Mouse (Mus musculus) left cerebral cortex, adult 18-20 months (tissue): Measurements from ENCODE around the gene Pik3c2g. TPM values are rescaled to one million over a fixed set of nuclear protein-coding genes. Genes with fewer than 3 reads are reported as not detected.

ENCODE experiments used
- DNase-seq, 2 experiments: peaks; one replicate each; pipeline ENCODE4 v3.0.0; 2021 to 2022; ENCODE audit warnings: low spot score in 2 of 2, mixed read lengths in 1 of 2
- total RNA-seq, 2 experiments: library from RNA; stranded (reverse); gene quantifications; 2 replicates each; pipeline ENCODE4 v1.2.3; 2021

The Pik3c2g gene
- total RNA-seq, 2 experiments from 2014 or later = 0.16 TPM; not detected in 1

DNA sequence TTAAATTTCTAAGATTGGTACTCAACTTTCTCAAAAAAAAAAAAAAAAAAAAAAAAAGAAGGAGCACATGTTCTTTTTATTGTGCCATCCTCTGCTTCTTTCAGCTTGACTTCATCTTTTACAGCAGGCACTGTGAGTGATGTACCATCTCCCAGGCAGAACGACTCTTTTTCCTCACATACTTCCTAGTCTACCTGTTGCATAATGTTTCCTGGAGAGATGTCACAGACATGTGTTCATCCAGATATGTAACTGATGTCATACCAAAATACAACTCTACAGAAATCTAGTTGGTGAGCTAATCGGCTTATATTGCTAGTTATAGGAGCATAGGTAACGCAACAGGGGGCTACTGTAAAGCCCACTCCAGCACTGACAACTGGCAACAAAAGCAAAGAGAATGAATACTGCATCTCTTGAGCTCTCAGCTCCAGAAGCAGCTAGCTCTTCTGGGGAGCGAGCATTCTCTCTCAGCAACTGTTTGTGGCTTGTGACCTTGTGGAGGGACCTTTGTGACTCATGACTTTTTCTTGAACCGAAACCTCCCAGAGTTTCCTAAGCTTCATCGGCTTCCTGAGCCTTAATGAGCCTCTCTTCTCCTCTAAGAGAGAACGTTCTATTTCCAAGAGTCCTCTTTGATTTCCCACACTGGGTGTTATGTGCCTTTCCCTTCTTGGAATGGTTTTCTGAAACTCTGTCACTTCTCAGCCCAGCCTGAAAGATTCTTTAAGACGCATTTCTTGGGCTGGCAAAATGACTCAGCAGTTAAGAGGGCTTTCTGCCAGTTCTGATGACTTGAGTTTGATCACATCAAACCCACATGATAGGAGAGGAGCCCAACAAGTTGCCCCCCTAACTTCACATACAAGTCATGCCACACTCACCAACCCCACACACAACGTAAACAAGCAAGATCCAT is 148.9 kb downstream of the Pik3c2g start:
- DNase-seq = peak in 1 of 2 experiments; percentile 26

DNA sequence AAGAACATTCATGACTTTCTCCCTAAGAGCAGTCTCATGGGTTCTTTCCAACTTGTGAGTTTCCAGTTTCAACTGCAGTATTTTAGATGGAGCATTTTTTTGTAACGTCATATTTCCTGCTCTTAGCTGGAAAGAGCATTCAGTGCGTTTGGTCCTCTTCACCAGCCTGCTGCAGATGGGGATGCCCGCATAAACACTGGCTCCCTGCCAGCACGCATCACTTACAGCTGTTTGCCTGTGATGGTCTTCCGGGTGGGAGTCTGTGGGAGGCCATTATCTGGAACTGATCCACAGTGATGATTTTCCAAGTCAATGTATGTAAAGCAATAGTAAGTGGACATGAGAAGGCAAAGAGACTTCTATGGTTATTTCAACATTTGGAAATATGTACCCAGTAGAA is 151.3 kb downstream of the Pik3c2g start:
- no peak for DNase-seq

DNA sequence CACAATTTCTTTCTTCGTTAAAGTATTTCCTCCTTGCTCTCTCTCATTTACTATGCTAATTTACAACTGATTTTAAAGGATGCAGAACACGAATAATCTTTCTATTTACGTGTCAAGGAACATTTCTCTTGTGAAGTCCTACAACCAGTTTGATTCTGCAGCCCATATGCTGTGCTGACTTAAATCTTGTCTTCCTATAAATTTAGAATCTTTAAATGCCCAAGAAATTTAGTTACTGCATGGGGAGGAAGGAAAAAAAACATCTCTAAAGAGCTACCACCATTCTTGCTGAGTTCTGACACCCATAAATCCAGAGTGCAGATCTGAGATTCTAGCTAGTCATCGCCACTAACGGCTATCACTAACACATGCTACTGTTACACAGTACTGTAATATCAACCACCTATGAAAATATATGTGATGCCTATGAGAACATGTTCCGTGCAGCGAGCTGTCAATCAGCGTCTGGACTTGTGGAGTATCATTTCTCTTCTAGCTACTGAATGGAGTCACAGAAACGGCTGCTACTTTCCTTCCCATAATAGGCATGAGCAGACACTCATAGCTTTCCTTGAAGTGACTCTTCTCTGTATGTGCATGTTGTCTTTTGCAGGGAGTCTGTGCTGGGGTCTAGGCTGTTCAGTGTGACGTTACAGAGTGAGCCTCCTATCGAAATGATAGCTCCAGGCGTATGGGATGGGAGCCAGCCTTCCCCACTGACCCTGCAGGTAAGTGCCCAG is 155.8 kb downstream of the Pik3c2g start:
- DNase-seq = no peak

DNA sequence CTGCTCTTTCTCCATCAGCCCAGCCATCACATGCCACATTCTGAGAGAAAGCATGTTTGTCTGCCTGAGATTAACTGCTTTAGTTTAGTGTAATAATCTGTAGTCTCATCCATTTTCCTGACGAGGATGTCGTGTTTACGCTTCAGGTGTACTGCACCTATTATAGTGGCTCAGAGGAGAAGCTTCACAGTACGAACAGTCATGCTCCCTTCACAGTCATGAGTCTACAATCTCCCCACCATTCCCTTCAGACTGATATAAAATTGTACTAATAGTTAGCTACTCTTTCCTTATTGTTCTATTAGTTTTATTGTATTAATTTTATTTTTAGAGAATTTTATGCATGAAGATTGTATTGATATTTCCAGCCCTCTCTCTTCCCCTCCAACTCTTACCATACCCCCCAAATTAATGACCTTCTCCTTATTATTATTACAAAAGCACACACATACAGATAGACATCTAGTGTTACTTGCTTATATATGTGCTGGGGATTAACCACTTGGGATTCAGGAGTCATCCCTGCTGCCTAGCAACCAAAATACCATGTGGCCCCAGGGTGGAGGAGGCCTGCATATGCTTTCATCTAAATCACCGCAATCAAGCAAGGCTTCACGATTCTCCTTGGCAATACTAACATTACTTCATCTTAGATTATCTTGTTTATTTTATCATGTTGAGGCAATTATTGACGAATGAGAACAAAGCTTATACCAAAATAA is 159.9 kb downstream of the Pik3c2g start:
- DNase-seq = no peak

DNA sequence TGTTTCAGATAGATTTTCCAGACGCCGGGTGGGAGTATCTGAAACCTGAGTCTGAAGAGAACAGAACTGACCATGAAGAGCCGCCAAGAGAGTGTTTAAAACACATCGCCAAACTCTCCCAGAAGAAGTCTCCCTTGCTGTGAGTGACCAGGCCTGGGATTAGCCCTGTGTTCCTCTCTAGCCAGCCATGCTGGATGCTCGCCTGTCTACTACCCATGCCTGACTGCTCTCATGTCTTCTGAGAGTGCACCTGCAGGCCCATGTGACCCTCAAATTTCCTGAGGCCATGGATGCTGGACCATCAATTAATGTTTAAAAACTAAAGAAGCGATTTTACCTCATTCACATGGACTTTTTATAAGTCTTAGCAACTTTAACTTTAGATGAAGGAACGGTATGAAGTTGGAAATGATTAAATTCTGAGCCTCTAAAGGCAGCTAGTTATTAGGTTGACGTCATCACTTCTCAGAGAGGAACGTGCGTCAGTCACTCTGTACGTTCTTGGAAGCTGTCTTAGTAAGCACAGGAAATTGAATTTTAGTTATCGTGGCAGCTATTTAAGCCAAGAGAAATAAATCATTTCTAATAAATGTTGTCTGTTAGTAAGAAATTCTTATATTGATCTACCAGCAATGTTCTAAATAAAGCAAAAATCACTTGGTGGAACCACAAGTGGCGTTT is 161.2 kb downstream of the Pik3c2g start:
- no peak for DNase-seq

DNA sequence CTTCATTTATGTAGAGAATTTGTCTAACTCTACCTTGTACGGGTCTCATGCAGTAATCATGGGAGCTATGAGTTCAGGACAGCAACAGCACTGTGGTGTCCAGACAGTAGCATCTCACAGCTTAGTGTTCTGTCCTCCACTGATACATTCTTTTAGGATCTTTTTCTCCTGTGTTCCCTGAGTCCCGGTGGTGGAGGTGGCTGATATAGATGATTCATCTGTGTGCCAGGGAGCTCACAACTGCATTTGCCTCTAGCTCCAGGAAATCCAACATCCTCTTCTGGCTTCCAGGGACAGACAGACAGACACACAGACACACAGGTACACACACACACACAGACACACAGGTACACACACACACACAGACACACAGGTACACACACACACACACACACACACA is 163.6 kb downstream of the Pik3c2g start:
- peak in 1 of 2 experiments; percentile 28 for DNase-seq

DNA sequence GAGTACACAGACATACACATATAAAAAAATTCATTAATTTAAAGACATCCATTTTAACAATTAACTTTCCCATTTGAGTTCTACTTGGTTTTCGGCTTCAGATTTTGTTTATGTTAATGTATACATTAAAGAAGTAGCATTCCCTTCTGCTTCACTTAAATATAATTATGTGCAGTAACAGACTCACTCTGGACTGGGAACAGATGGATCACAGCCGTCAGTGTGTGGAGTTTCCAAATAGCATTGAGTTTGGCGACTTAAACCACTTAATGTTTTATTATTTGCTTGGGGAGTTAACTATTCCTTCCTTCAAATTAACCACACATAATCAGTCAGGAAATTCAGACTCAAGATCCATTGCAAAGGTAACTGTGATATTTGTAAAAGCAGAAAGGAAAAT is 164.0 kb downstream of the Pik3c2g start:
- DNase-seq = no peak

DNA sequence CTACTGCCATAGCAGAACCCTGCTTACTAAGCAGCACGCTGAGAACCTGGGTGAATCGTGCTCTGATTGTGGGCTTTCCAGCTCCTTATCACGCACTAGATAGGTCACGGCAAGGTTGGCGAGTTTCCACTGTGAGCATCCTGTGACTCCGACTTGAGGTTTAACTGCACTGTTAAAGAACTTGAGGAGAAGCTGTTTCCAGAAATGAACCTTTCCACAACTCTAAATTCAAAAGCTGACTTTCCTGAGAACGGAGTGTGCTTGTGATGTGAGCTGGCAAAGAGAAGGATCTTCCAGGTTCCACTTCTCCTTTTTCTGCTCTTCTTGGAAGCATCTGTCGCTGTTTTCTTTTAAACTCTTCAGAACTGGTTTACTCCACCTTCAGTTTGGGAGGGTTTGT is 170.9 kb downstream of the Pik3c2g start:
- DNase-seq = no peak

DNA sequence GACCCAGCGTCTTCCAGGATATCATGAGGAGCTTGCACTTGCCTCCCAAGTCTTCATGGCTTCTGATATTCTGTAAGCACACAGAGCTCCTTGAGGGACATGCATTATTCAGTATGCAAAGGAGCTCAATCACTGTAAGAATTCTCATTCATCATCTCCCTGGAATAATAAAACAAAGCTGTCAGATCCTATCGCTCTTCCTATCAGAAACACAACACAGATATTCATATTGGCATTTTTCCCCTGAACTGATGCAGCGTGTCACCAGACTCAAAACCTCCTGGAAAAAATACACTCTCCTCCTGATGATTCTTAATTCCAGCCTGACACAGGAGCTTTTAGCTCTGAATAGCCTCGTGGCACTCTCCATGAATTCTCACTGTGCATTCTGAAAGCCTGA is 174.0 kb downstream of the Pik3c2g start:
- no peak for DNase-seq

DNA sequence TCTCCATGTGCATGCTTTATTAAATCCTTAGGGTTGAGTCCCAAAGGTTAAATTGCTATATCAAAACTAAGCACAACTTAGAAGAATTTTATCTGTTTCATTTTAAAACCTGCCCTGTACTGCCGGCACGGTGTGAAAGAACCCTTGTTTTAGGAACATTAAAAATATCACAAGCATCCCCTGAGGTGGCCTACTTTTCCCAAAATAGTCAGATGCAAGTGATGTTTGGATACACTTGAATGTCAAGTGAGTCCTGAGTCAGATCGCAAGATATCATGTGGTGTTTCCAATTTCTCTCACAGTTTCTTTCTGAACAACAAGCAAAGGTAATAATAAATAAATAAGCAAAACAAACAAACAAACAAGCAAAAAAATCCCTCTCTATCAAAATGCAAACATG is 177.4 kb downstream of the Pik3c2g start:
- DNase-seq = no peak

DNA sequence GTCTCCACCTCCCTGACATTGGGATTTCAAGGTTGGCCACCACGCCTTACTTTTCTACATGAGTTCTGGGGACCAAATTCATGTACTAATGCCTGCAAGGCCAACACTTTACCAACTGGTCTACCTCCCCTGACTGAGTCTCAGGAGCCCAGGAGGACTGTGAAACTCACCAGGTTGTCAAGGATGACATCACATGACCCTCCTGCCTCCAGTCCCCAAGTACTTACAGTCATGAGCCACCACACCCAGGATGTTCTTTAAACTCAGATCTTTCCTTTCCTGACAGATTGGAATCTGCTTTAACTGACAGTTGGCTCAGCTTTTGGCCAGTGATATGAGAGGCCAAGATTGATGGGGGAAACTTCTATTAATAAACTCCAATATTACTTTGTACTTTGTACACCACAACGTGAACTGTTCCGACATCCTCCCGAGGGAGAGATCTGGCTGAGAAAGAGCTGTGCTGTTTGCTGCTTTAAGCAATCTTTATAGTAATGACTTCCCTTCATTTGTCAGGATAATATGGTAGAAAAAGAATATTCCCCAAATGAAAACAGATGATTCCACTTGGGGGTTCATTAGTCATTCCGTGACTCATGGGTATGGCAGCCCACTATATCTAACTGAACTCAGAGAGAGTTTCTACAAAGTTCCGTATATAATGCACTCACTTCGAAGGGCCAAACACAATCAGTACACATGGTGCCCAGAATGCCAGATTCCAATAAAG is 182.9 kb downstream of the Pik3c2g start:
- DNase-seq = no peak

DNA sequence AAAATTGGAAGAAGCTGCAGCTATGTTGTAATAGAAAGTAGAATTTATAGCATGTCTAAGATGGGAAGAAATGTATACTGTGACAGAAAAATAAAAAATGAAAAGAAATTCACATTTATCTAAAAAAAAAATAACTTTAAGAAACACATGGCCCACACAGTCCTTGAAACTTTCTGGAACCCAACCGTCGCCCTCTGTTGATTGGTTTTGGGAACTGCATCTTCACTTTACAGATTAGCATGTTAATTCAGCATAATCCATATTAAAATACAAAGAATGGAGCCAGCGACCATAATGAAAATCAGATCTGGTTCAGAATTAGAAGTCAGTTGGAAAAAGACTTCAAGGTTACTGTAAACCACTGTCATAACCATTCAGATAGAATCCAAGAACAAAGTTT is 183.5 kb downstream of the Pik3c2g start:
- peak in 1 of 2 experiments; percentile 17 for DNase-seq

DNA sequence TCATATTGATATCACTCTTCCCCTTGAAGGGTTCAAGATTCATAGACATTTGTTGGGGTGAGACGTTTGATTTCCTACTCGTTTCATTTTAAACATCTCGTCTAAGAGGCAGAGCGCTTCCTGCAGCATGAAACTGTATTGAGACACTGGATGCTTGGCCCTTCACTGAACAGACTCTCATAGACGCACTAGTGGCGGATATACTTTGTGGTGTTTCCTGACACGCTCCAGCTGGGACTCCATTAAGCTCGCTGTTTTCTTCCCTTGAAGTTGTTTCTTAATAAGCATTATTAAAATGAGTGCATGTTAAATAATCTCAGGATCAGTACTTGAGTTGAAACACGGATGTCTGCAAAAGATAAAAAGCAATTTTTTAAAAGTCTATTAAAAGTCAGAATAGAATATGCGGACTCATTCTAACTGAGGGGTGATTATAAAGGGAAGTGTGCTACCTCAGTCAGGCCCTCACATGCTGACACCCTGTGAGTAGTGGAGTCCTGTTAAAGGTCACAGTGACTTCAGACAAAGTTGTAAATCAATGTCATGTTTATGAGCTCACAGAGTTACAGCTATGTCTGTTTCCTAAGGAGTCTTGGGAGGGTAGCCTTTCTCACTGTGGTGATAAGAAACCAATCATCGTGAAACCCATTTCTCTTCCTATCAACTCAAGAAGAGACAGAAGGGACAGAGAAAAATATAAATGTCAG is 190.7 kb downstream of the Pik3c2g start:
- DNase-seq = no peak

DNA sequence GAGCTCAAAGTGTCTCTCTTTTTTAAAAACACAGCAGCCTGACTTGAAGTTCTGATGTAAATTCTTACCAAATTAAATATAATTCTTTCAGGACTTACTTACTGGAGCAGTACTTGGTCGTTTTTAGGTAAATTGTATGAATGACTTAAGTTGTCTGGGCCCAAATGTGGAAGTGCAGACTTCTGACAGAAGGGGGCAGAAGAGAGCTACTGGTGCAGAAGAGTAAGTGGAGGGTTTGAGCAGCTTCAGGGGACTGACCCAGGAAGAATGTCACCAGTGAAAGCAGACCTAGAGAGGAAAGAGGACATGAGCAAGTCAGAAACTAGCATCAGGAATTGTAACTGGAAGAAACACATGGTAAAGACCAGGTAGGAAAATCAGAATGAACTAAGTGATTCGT is 193.0 kb downstream of the Pik3c2g start:
- no peak for DNase-seq

DNA sequence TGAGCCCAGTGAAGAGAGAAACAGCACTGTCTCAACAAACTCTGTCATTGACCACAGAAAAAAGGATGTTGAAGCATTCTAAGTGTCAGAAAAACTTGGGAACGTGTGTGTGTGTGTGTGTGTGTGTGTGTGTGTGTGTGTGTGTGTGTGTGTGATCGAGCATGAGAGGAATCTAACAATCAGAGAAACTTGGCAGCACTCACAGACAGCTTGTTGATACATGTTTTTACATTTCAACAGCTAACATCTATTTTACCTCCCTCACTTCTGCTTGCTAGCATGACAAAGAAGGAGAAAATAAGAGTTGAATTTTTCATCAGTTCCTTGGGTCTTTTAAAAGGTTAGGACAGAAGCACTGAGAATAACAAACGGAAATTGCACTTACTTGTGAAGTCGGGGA is 202.5 kb downstream of the Pik3c2g start:
- DNase-seq = no peak

DNA sequence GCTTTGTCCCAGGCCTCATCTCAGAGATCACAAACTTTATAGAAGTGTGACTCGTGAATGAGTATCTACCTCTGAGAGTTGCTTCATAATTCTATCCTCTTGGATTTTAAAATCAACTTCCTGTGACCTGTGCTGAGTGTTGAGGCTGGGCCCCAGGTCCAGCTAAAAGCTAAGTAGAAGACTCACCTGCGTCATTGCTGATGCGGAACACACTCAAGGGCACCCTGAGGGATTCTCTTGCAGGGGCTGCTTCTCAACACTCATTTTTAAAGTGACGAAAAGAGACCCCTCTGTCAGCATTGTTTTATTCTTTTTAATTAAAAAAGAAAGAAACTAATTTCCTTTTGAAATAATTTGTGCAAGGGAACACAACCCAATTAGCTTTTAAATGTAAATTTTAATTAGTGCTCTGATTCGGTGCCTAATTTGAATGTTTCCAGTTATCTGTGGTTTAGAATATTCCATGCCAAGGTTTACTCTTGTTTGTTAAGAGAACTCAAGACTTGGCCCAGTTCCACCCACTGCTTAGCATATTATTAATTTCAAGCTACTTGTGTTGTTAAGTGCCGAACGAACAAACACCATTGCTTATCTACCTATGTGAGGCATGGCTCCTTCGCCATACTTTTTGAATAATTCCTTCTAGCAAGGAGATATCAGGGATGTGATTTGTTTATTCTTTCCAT is 212.7 kb downstream of the Pik3c2g start:
- no peak for DNase-seq

DNA sequence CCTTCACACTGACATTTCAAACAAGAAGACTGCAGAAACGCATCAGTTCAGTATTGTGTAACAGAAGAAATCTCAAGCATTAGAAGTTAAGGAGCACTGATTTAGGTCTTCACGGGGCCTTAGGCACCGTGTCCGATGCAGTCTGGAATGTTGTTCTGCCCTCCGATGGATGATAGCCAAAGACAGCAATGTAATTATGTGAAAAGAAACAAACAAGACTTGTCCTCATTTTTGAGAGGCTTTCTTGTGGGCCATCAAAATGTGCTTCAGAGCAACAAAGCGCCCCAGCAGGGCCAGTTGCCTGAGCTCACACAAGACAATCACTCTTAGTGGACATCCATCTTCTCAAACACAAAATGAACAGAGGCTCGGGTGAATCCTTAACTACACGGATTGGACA is 234.9 kb downstream of the Pik3c2g start:
- no peak for DNase-seq

DNA sequence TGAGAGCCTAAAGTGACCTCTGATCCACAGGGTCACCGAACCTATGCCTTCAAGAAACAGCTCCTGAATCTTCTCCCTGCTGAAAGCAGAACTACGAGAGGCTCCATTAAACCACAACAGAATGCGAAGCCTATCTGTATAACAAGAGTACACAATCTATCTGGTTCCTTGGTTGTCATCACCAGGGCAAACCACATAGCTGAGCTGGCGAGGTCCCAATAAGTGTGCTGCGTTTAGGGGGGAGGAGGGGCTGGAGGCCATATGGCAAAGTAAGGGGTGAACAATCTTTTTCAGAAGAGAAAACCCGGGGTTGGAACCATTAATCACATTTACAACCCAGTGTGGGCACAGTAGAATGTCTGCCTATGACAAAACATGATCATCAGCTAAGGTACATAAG is 251.2 kb downstream of the Pik3c2g start:
- DNase-seq = no peak

DNA sequence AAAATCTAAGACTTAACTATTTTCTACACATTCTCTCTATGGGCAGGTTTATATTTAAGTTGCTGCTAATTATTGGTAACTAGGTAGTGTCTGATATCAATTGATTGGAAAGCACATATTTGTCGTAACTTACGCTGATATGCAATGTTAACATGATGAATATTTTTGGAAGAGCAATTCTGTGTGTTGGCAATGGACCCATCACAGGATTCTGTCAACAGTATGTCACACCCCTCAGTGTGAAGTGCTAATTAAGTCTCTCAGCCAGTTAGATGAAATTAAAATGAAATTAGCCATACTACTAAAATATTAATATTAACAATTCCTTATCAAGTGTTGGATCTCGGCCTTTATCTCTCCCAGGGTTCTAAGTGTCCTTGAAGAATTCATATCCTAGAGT is 251.7 kb downstream of the Pik3c2g start:
- no peak for DNase-seq
